Mouse (Mus musculus): ENCODE measurements around the gene Ina. TPM values are rescaled to one million over a fixed set of nuclear protein-coding genes. Genes with fewer than 3 reads are reported as not detected.
"Not testable (repeated sequence)": the region's sequence is repeated elsewhere in the genome, so short reads cannot be mapped to it uniquely, and the experiment has no call there.

Ina gene
- polyA plus RNA-seq, 1 experiment: 0.31 TPM

GRCm38 (mm10) chr19:46984726-46985622, 29.5 kb upstream of the Ina start:
- no peak overlapping the region for H3K27ac ChIP-seq (ENCODE audit: insufficient read depth, low read depth, low read length)
- TF ChIP-seq POLR2A (IDR thresholded peaks at IDR 0.05; ENCODE audit: low read depth, low read length) (no peak), CTCF (conservative IDR thresholded peaks at IDR 0.05; ENCODE audit: insufficient read depth, insufficient read length, low read depth, low read length) (no peak)
- H3K36me3 ChIP-seq (ENCODE audit: control insufficient read depth, insufficient read depth, low read length): no peaks in the 10 kb centered on the region
- WGBS: 74% methylated on average over 13 of the region's 13 CpGs
- H3K27me3 ChIP-seq (replicated peaks; ENCODE audit: control insufficient read depth, insufficient read depth, low read length): no peaks in the 10 kb centered on the region
- H3K4me1 ChIP-seq (ENCODE audit: control insufficient read depth, insufficient read depth, low read length): peaks cover 20% of the 10 kb centered on the region
- DNase-seq: no peak
- H3K4me3 ChIP-seq (ENCODE audit: insufficient read depth, low read depth, low read length): no peak overlapping the region

GRCm38 (mm10) chr19:46987646-46988045, 26.9 kb upstream of the Ina start:
- 64% methylated on average over 6 of the region's 6 CpGs for WGBS
- DNase-seq: peak; percentile 22
- H3K4me3 ChIP-seq (ENCODE audit: insufficient read depth, low read depth, low read length): no peak overlapping the region
- peaks cover 24% of the 10 kb centered on the region for H3K4me1 ChIP-seq (ENCODE audit: control insufficient read depth, insufficient read depth, low read length)
- no peak for TF ChIP-seq CTCF (conservative IDR thresholded peaks at IDR 0.05; ENCODE audit: insufficient read depth, insufficient read length, low read depth, low read length)
- no peak for TF ChIP-seq POLR2A (IDR thresholded peaks at IDR 0.05; ENCODE audit: low read depth, low read length)
- H3K27me3 ChIP-seq (replicated peaks; ENCODE audit: control insufficient read depth, insufficient read depth, low read length): no peaks in the 10 kb centered on the region
- no peak overlapping the region; the same call in 1 of the 2 replicates for H3K27ac ChIP-seq (ENCODE audit: insufficient read depth, low read depth, low read length)
- no peaks in the 10 kb centered on the region for H3K36me3 ChIP-seq (ENCODE audit: control insufficient read depth, insufficient read depth, low read length)

GRCm38 (mm10) chr19:46988231-46989087, 26.0 kb upstream of the Ina start:
- no peak for TF ChIP-seq CTCF (conservative IDR thresholded peaks at IDR 0.05; ENCODE audit: insufficient read depth, insufficient read length, low read depth, low read length)
- TF ChIP-seq POLR2A (IDR thresholded peaks at IDR 0.05; ENCODE audit: low read depth, low read length): no peak
- peaks cover 24% of the 10 kb centered on the region for H3K4me1 ChIP-seq (ENCODE audit: control insufficient read depth, insufficient read depth, low read length)
- peak; percentile 97 for DNase-seq
- no peak overlapping the region for H3K4me3 ChIP-seq (ENCODE audit: insufficient read depth, low read depth, low read length)
- no peaks in the 10 kb centered on the region for H3K36me3 ChIP-seq (ENCODE audit: control insufficient read depth, insufficient read depth, low read length)
- no peaks in the 10 kb centered on the region for H3K27me3 ChIP-seq (replicated peaks; ENCODE audit: control insufficient read depth, insufficient read depth, low read length)
- 26% methylated on average over 16 of the region's 16 CpGs for WGBS
- H3K27ac ChIP-seq (ENCODE audit: insufficient read depth, low read depth, low read length): peak overlapping the region; percentile 86

GRCm38 (mm10) chr19:46989479-46990152, 24.9 kb upstream of the Ina start:
- Histone ChIP-seq H3K27me3 (replicated peaks; ENCODE audit: control insufficient read depth, insufficient read depth, low read length) (no peaks in the 10 kb centered on the region), H3K27ac (ENCODE audit: insufficient read depth, low read depth, low read length) (peak overlapping the region; percentile 95), H3K4me3 (ENCODE audit: insufficient read depth, low read depth, low read length) (no peak overlapping the region), H3K36me3 (ENCODE audit: control insufficient read depth, insufficient read depth, low read length) (no peaks in the 10 kb centered on the region), H3K4me1 (ENCODE audit: control insufficient read depth, insufficient read depth, low read length) (peaks cover 17% of the 10 kb centered on the region)
- 47% methylated on average over 20 of the region's 20 CpGs for WGBS
- DNase-seq: peak; percentile 67
- TF ChIP-seq POLR2A (IDR thresholded peaks at IDR 0.05; ENCODE audit: low read depth, low read length): no peak
- no peak for TF ChIP-seq CTCF (conservative IDR thresholded peaks at IDR 0.05; ENCODE audit: insufficient read depth, insufficient read length, low read depth, low read length)

- H3K27ac ChIP-seq (ENCODE audit: insufficient read depth, low read depth, low read length): peak overlapping the region; percentile 95
- H3K4me1 ChIP-seq (ENCODE audit: control insufficient read depth, insufficient read depth, low read length): peaks cover 17% of the 10 kb centered on the region
- DNase-seq: no peak
- no peaks in the 10 kb centered on the region for H3K27me3 ChIP-seq (replicated peaks; ENCODE audit: control insufficient read depth, insufficient read depth, low read length)
- no peaks in the 10 kb centered on the region for H3K36me3 ChIP-seq (ENCODE audit: control insufficient read depth, insufficient read depth, low read length)
- WGBS: 79% methylated on average over 3 of the region's 3 CpGs
- no peak for TF ChIP-seq POLR2A (IDR thresholded peaks at IDR 0.05; ENCODE audit: low read depth, low read length)
- TF ChIP-seq CTCF (conservative IDR thresholded peaks at IDR 0.05; ENCODE audit: insufficient read depth, insufficient read length, low read depth, low read length): no peak
- H3K4me3 ChIP-seq (ENCODE audit: insufficient read depth, low read depth, low read length): no peak overlapping the region
Measured at GRCm38 (mm10) chr19:46990153-46990518, 24.4 kb upstream of the Ina start.

- not testable (repeated sequence) for H3K27ac ChIP-seq (ENCODE audit: insufficient read depth, low read depth, low read length); DNase-seq; H3K4me3 ChIP-seq (ENCODE audit: insufficient read depth, low read depth, low read length); H3K36me3 ChIP-seq (ENCODE audit: control insufficient read depth, insufficient read depth, low read length); H3K27me3 ChIP-seq (replicated peaks; ENCODE audit: control insufficient read depth, insufficient read depth, low read length)
- WGBS: 66% methylated on average over 8 of the region's 8 CpGs
- H3K4me1 ChIP-seq (ENCODE audit: control insufficient read depth, insufficient read depth, low read length): peaks cover 17% of the 10 kb centered on the region
Measured at GRCm38 (mm10) chr19:46990625-46991024, 23.9 kb upstream of the Ina start.

Data from kidney, adult 2 months (tissue).